Mouse (Mus musculus): Measurements from ENCODE around the gene Ddx23. TPM values are rescaled to one million over a fixed set of nuclear protein-coding genes. Genes with fewer than 3 reads are reported as not detected.

The Ddx23 gene
- total and polyA plus RNA-seq, 2 experiments from 2014 or later: 12.9 to 25.1 TPM

DNA sequence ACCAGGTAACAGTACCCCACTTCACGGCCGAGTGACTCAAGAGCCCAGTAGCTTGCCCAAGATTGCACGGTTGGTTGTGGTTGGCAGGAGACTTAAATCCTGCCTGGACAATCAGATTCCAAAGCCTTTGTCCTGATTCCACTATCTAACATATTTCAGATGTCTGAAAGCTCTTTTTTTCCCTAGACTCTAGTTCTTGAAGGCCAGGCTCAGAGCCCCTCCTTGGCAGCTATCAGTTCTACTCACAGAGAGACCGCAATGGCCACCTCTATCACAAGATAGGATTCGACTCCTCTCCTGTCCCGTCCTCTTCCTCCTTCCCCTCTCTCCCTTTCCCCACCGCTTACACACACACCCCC is 60.9 kb downstream of the Ddx23 start:
- no peak for ATAC-seq (ENCODE audit: insufficient read depth, low read depth)
- Histone ChIP-seq H3K4me3 (ENCODE audit: low read depth, low read length) (peak overlapping the region; percentile 46), H3K9me3 (replicated peaks; ENCODE audit: control insufficient read depth, low read length) (no peaks in the 10 kb centered on the region), H3K4me1 (ENCODE audit: control insufficient read depth, insufficient read depth) (peaks cover 42% of the 10 kb centered on the region), H3K4me2 (ENCODE audit: low read depth, low read length) (peak overlapping the region; percentile 86), H3K27me3 (ENCODE audit: control insufficient read depth, insufficient read depth, low read length) (no peaks in the 10 kb centered on the region), H3K9ac (replicated peaks; ENCODE audit: low read depth, low read length) (peak overlapping the region; percentile 56), H3K27ac (ENCODE audit: low read depth) (peak overlapping the region; percentile 97), H3K36me3 (replicated peaks; ENCODE audit: control insufficient read depth, insufficient read depth, low read length) (peaks cover 53% of the 10 kb centered on the region)
- WGBS: 20% methylated on average over 7 of the region's 7 CpGs
- no peak for DNase-seq (ENCODE audit: low spot score)
- TF ChIP-seq EP300 (IDR thresholded peaks at IDR 0.05; ENCODE audit: low read depth) (no peak), CTCF (IDR thresholded peaks at IDR 0.05; ENCODE audit: low read depth) (no peak)

GRCm38 (mm10) chr15:98600036-98600709 is 62.5 kb downstream of the Ddx23 start:
- Histone ChIP-seq H3K9ac (replicated peaks; ENCODE audit: low read depth, low read length) (no peak overlapping the region), H3K4me3 (ENCODE audit: low read depth, low read length) (no peak overlapping the region), H3K36me3 (replicated peaks; ENCODE audit: control insufficient read depth, insufficient read depth, low read length) (peaks cover 69% of the 10 kb centered on the region), H3K27ac (ENCODE audit: low read depth) (peak overlapping the region; percentile 39; the same call in 1 of the 2 replicates), H3K4me2 (ENCODE audit: low read depth, low read length) (peak overlapping the region; percentile 86; the same call in 1 of the 2 replicates), H3K9me3 (replicated peaks; ENCODE audit: control insufficient read depth, low read length) (no peaks in the 10 kb centered on the region), H3K4me1 (ENCODE audit: control insufficient read depth, insufficient read depth) (peaks cover 38% of the 10 kb centered on the region), H3K27me3 (ENCODE audit: control insufficient read depth, insufficient read depth, low read length) (no peaks in the 10 kb centered on the region)
- TF ChIP-seq EP300 (IDR thresholded peaks at IDR 0.05; ENCODE audit: low read depth): no peak
- no peak for TF ChIP-seq CTCF (IDR thresholded peaks at IDR 0.05; ENCODE audit: low read depth)
- DNase-seq (ENCODE audit: low spot score) (no peak), ATAC-seq (ENCODE audit: insufficient read depth, low read depth) (no peak)
- WGBS: 63% methylated on average over 12 of the region's 12 CpGs

GRCm38 (mm10) chr15:98596609-98597008 is 66.1 kb downstream of the Ddx23 start:
- no peak overlapping the region for H3K4me3 ChIP-seq (ENCODE audit: low read depth, low read length)
- H3K4me2 ChIP-seq (ENCODE audit: low read depth, low read length): no peak overlapping the region
- no peak overlapping the region for H3K9ac ChIP-seq (replicated peaks; ENCODE audit: low read depth, low read length)
- H3K36me3 ChIP-seq (replicated peaks; ENCODE audit: control insufficient read depth, insufficient read depth, low read length): peaks cover 91% of the 10 kb centered on the region
- no peak for TF ChIP-seq CTCF (IDR thresholded peaks at IDR 0.05; ENCODE audit: low read depth)
- TF ChIP-seq EP300 (IDR thresholded peaks at IDR 0.05; ENCODE audit: low read depth): no peak
- H3K4me1 ChIP-seq (ENCODE audit: control insufficient read depth, insufficient read depth): peaks cover 14% of the 10 kb centered on the region
- no peaks in the 10 kb centered on the region for H3K27me3 ChIP-seq (ENCODE audit: control insufficient read depth, insufficient read depth, low read length)
- WGBS: 90% methylated on average over 14 of the region's 14 CpGs
- DNase-seq (ENCODE audit: low spot score) (no peak), ATAC-seq (ENCODE audit: insufficient read depth, low read depth) (no peak)
- H3K9me3 ChIP-seq (replicated peaks; ENCODE audit: control insufficient read depth, low read length): no peaks in the 10 kb centered on the region
- H3K27ac ChIP-seq (ENCODE audit: low read depth): no peak overlapping the region

Other genes starting within 250 kb of the Ddx23 start
- gene Olfr282, start 231.7 kb downstream of the Ddx23 start, total RNA-seq (2014; rRNA removed; ENCODE audit: low replicate concordance): not detected in 2 replicates
- gene Olfr282, start 231.7 kb downstream of the Ddx23 start, polyA plus RNA-seq (2015; fragmentation: Nextera tagmentation; extraction: Ambion mirVana): not detected in 2 replicates
- gene Olfr281, start 210.3 kb downstream of the Ddx23 start, total RNA-seq (2014; rRNA removed; ENCODE audit: low replicate concordance): not detected in 2 replicates
- gene Olfr281, start 210.3 kb downstream of the Ddx23 start, polyA plus RNA-seq (2015; fragmentation: Nextera tagmentation; extraction: Ambion mirVana): not detected in 2 replicates
- not detected in 2 replicates for gene OR5BS1P, start 193.0 kb downstream of the Ddx23 start, total RNA-seq (2014; rRNA removed; ENCODE audit: low replicate concordance)
- not detected in 2 replicates for gene OR5BS1P, start 193.0 kb downstream of the Ddx23 start, polyA plus RNA-seq (2015; fragmentation: Nextera tagmentation; extraction: Ambion mirVana)
- gene Lalba, start 180.2 kb downstream of the Ddx23 start, total RNA-seq (2014; rRNA removed; ENCODE audit: low replicate concordance): not detected in 2 replicates
- 0.26 and 0.36 TPM in 2 replicates for gene Lalba, start 180.2 kb downstream of the Ddx23 start, polyA plus RNA-seq (2015; fragmentation: Nextera tagmentation; extraction: Ambion mirVana)
- gene Olfr279, start 170.5 kb downstream of the Ddx23 start, total RNA-seq (2014; rRNA removed; ENCODE audit: low replicate concordance): not detected in 2 replicates
- not detected in 2 replicates for gene Olfr279, start 170.5 kb downstream of the Ddx23 start, polyA plus RNA-seq (2015; fragmentation: Nextera tagmentation; extraction: Ambion mirVana)
- gene Kansl2, start 128.6 kb downstream of the Ddx23 start, total RNA-seq (2014; rRNA removed; ENCODE audit: low replicate concordance): 58.7 and 62.3 TPM in 2 replicates
- gene Kansl2, start 128.6 kb downstream of the Ddx23 start, polyA plus RNA-seq (2015; fragmentation: Nextera tagmentation; extraction: Ambion mirVana): 60.7 and 73.1 TPM in 2 replicates
- 20.0 and 32.8 TPM in 2 replicates for gene Ccnt1, start 92.0 kb downstream of the Ddx23 start, total RNA-seq (2014; rRNA removed; ENCODE audit: low replicate concordance)
- 21.4 and 22.3 TPM in 2 replicates for gene Ccnt1, start 92.0 kb downstream of the Ddx23 start, polyA plus RNA-seq (2015; fragmentation: Nextera tagmentation; extraction: Ambion mirVana)
- gene 4930415O20Rik, start 91.9 kb downstream of the Ddx23 start, total RNA-seq (2014; rRNA removed; ENCODE audit: low replicate concordance): not detected in 2 replicates
- gene 4930415O20Rik, start 91.9 kb downstream of the Ddx23 start, polyA plus RNA-seq (2015; fragmentation: Nextera tagmentation; extraction: Ambion mirVana): 0.30 TPM in 1 of 2 replicates, not detected in the other
- 200 and 216 TPM in 2 replicates for gene Adcy6, start 52.8 kb downstream of the Ddx23 start, total RNA-seq (2014; rRNA removed; ENCODE audit: low replicate concordance)
- gene Adcy6, start 52.8 kb downstream of the Ddx23 start, polyA plus RNA-seq (2015; fragmentation: Nextera tagmentation; extraction: Ambion mirVana): 29.2 and 33.5 TPM in 2 replicates
- gene Cacnb3, start 32.1 kb downstream of the Ddx23 start, total RNA-seq (2014; rRNA removed; ENCODE audit: low replicate concordance): 15.6 and 19.4 TPM in 2 replicates
- 5.7 and 6.1 TPM in 2 replicates for gene Cacnb3, start 32.1 kb downstream of the Ddx23 start, polyA plus RNA-seq (2015; fragmentation: Nextera tagmentation; extraction: Ambion mirVana)
- gene Rnd1, start 14.6 kb upstream of the Ddx23 start, total RNA-seq (2014; rRNA removed; ENCODE audit: low replicate concordance): 7.1 and 13.0 TPM in 2 replicates
- 1.0 and 1.1 TPM in 2 replicates for gene Rnd1, start 14.6 kb upstream of the Ddx23 start, polyA plus RNA-seq (2015; fragmentation: Nextera tagmentation; extraction: Ambion mirVana)
- gene Ccdc65, start 45.3 kb upstream of the Ddx23 start, total RNA-seq (2014; rRNA removed; ENCODE audit: low replicate concordance): 0.77 TPM in 1 of 2 replicates, not detected in the other
- 0.25 and 0.86 TPM in 2 replicates for gene Ccdc65, start 45.3 kb upstream of the Ddx23 start, polyA plus RNA-seq (2015; fragmentation: Nextera tagmentation; extraction: Ambion mirVana)
- gene Fkbp11, start 65.3 kb upstream of the Ddx23 start, total RNA-seq (2014; rRNA removed; ENCODE audit: low replicate concordance): 4.3 and 26.7 TPM in 2 replicates
- gene Fkbp11, start 65.3 kb upstream of the Ddx23 start, polyA plus RNA-seq (2015; fragmentation: Nextera tagmentation; extraction: Ambion mirVana): 21.7 and 22.0 TPM in 2 replicates
- gene Arf3, start 100.3 kb upstream of the Ddx23 start, total RNA-seq (2014; rRNA removed; ENCODE audit: low replicate concordance): 27.6 and 28.7 TPM in 2 replicates
- 15.9 and 17.3 TPM in 2 replicates for gene Arf3, start 100.3 kb upstream of the Ddx23 start, polyA plus RNA-seq (2015; fragmentation: Nextera tagmentation; extraction: Ambion mirVana)
- gene Wnt10b, start 115.3 kb upstream of the Ddx23 start, total RNA-seq (2014; rRNA removed; ENCODE audit: low replicate concordance): not detected in 2 replicates
- 0.07 TPM in 1 of 2 replicates, not detected in the other for gene Wnt10b, start 115.3 kb upstream of the Ddx23 start, polyA plus RNA-seq (2015; fragmentation: Nextera tagmentation; extraction: Ambion mirVana)
- gene Wnt1, start 127.0 kb upstream of the Ddx23 start, total RNA-seq (2014; rRNA removed; ENCODE audit: low replicate concordance): not detected in 2 replicates
- gene Wnt1, start 127.0 kb upstream of the Ddx23 start, polyA plus RNA-seq (2015; fragmentation: Nextera tagmentation; extraction: Ambion mirVana): not detected in 2 replicates
- gene Ddn, start 146.6 kb upstream of the Ddx23 start, total RNA-seq (2014; rRNA removed; ENCODE audit: low replicate concordance): 1.4 and 1.9 TPM in 2 replicates
- 0.11 TPM in 2 replicates for gene Ddn, start 146.6 kb upstream of the Ddx23 start, polyA plus RNA-seq (2015; fragmentation: Nextera tagmentation; extraction: Ambion mirVana)
- 115 and 134 TPM in 2 replicates for gene Prkag1, start 168.6 kb upstream of the Ddx23 start, total RNA-seq (2014; rRNA removed; ENCODE audit: low replicate concordance)
- gene Prkag1, start 168.6 kb upstream of the Ddx23 start, polyA plus RNA-seq (2015; fragmentation: Nextera tagmentation; extraction: Ambion mirVana): 113 and 114 TPM in 2 replicates
- gene Kmt2d, start 208.3 kb upstream of the Ddx23 start, total RNA-seq (2014; rRNA removed; ENCODE audit: low replicate concordance): 31.6 and 34.4 TPM in 2 replicates
- 5.5 and 6.0 TPM in 2 replicates for gene Kmt2d, start 208.3 kb upstream of the Ddx23 start, polyA plus RNA-seq (2015; fragmentation: Nextera tagmentation; extraction: Ambion mirVana)
- 7.5 and 12.6 TPM in 2 replicates for gene Rhebl1, start 231.6 kb upstream of the Ddx23 start, total RNA-seq (2014; rRNA removed; ENCODE audit: low replicate concordance)
- 4.0 and 4.1 TPM in 2 replicates for gene Rhebl1, start 231.6 kb upstream of the Ddx23 start, polyA plus RNA-seq (2015; fragmentation: Nextera tagmentation; extraction: Ambion mirVana)
- gene Dhh, start 235.6 kb upstream of the Ddx23 start, total RNA-seq (2014; rRNA removed; ENCODE audit: low replicate concordance): 4.4 and 4.8 TPM in 2 replicates
- 1.7 TPM in 2 replicates for gene Dhh, start 235.6 kb upstream of the Ddx23 start, polyA plus RNA-seq (2015; fragmentation: Nextera tagmentation; extraction: Ambion mirVana)

Measured in heart, postnatal 0 days (tissue).